Mouse (Mus musculus) megakaryocyte, embryonic 14.5 days (primary cell): ENCODE data around the gene Nrap. TPM values are rescaled to one million over a fixed set of nuclear protein-coding genes. Genes with fewer than 3 reads are reported as not detected.

Experiments
- H3K27me3 ChIP-seq: replicated peaks from 2 replicates; pipeline ENCODE3; 2012; ENCODE audit warnings: inconsistent platforms
- H3K36me3 ChIP-seq: replicated peaks from 2 replicates; pipeline ENCODE3; 2012; ENCODE audit warnings: low read length, inconsistent platforms, mixed read lengths
- H3K4me1 ChIP-seq: 2 replicates; pipeline ENCODE4 v1.6.1; 2012; ENCODE audit warnings: inconsistent platforms
- H3K4me3 ChIP-seq: replicated peaks from 2 replicates; pipeline ENCODE3; 2012; ENCODE audit warnings: moderate library complexity, mild to moderate bottlenecking, inconsistent platforms
- H3K9me3 ChIP-seq: 2 replicates; pipeline ENCODE4 v1.6.1; 2012; ENCODE audit warnings: inconsistent platforms
- FLI1 ChIP-seq: IDR thresholded peaks from 2 replicates; pipeline ENCODE4 v1.6.1; 2012; ENCODE audit warnings: low read length, inconsistent platforms, mixed read lengths
- GATA1 ChIP-seq: IDR thresholded peaks from 3 replicates; pipeline ENCODE4 v1.6.1; 2012; ENCODE audit warnings: mixed read lengths, low read length, inconsistent platforms, borderline replicate concordance
- polyA plus RNA-seq: library from polyadenylated mRNA; stranded (reverse); fragments of >175 nt; gene quantifications from 2 replicates; pipeline ENCODE4 v1.2.3, GENCODE M21; 2012; ENCODE audit warnings: low replicate concordance; ENCODE audit not compliant: insufficient read depth

Nrap gene
- polyA plus RNA-seq, 1 experiment, result not detected

- Histone ChIP-seq H3K9me3 (no peaks in the 10 kb centered on the region), H3K36me3 (no peaks in the 10 kb centered on the region), H3K4me3 (no peak overlapping the region), H3K27me3 (peaks cover 15% of the 10 kb centered on the region), H3K4me1 (peaks cover 7% of the 10 kb centered on the region; the same call in 1 of the 2 replicates)
- TF ChIP-seq FLI1 (no peak), GATA1 (no peak)
These were observed 97.9 kb downstream of the Nrap start for GRCm38 (mm10) chr19:56291898-56292297.

DNA sequence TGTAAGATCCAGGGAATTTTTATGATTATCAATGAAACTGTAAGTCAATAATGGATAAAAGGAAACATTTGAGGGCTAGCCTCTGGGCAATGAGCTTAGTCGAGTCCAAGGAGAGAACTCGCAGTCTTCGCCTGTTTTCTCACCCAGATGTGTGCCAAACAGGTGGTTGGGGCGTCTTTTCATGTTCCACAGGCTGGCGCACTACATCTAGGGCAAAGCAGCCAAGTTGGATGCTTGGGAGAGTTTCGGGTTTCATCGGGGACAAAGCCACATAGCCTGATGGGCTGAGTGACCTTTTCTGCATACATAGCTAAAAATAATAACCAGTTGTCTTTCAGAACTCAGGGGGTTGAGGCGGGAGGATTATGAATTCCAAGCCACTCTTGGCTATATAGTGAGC is 100.2 kb downstream of the Nrap start:
- Histone ChIP-seq H3K27me3 (peaks cover 13% of the 10 kb centered on the region), H3K4me1 (peaks cover 8% of the 10 kb centered on the region; the same call in 1 of the 2 replicates), H3K4me3 (no peak overlapping the region), H3K36me3 (no peaks in the 10 kb centered on the region), H3K9me3 (no peaks in the 10 kb centered on the region)
- TF ChIP-seq FLI1, result no peak
- TF ChIP-seq GATA1, result no peak

DNA sequence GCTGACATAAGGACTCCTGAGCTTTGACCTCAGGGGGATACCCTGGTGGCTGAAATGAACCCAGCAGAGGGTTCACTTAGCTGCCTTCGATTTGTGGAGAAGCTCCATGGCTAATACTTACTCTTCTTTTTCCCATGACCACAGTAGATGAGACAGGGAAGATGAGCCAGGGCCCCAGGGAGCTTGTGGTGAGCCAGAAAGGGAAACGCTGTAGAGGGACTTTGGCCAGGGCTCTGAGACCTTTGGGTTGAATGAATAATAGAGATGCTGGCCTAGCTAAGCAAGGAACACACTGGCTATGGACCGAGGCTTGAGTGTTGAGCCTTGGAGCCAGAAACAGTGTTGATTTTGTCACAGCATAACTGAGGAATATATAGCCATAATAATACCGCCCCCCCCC is 101.4 kb downstream of the Nrap start:
- Histone ChIP-seq H3K4me3 (no peak overlapping the region), H3K4me1 (0 out of 2 replicates have a peak, but pooled peaks cover 3% of the 10 kb centered on the region)

DNA sequence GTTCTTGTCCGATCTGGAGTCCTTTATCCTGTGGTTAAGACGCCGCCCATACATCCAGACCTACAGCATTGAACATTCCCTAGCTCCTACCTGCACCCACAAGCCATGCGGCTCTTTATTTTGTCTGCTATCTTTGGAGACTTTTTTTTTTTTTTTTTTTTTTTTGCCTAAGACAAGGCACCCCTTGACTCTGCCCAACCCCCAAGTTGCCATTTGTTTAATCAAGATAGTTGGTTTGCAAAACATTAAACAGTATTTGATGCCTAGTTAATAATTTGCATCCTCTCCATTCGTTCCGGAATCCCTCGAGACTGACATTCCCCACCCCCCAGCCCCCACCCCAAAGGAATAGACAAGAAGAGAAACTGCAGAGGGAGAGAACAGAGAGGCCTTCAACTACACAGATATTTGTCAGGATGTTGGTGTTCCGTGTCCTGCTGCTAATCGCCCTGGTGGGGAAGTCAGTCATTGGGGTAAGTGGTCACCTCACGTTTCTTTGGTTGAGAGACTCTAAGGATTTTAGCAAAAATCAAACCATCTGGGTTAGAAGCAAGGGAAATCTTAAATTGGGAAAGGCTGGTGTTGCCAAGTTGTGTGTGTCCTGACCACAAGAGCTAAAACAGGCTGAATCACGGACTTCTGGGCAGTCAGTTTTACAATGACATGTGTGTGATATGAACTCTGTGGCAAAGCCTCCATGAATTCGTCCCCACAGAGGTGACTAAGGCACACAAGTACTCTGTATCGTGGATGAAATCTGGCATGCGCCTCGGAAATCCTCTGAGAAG is 102.1 kb downstream of the Nrap start:
- TF ChIP-seq FLI1 (no peak), GATA1 (no peak)
- H3K4me3 ChIP-seq, result no peak overlapping the region
- 0 out of 2 replicates have a peak, but pooled peaks cover 3% of the 10 kb centered on the region for H3K4me1 ChIP-seq
- no peaks in the 10 kb centered on the region for H3K36me3 ChIP-seq
- H3K27me3 ChIP-seq, result peaks cover 12% of the 10 kb centered on the region
- peaks cover 4% of the 10 kb centered on the region; the same call in 1 of the 2 replicates for H3K9me3 ChIP-seq

More for the DNA sequence above, 101.4 kb downstream of the Nrap start:
- peaks cover 10% of the 10 kb centered on the region for H3K27me3 ChIP-seq
- no peaks in the 10 kb centered on the region; the same call in 1 of the 2 replicates for H3K9me3 ChIP-seq
- TF ChIP-seq GATA1 (no peak), FLI1 (no peak)
- H3K36me3 ChIP-seq, result no peaks in the 10 kb centered on the region

DNA sequence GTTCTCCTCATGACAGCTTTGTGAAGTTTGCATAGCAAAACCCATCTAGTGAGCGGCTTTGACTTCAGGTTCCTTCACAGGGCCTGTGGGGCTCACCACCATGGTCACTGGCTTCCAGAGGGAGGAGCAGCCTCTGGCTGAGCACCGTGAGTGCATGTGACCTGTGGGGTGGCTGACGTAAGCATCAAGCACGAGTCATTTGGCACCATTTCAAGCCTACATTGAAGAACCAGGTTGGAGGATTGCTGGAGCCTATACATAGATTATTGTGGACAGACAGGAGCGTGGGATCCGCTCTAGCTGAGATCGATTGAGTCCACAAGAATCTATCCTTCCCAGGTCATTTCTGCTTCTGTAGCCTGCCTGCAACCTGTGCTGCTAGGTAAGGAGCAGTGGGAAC is 103.0 kb downstream of the Nrap start, which contains the start of gene Habp2:
Habp2 (plus strand) TSS at position 272 of the 400 bp plus-strand sequence.
- H3K27me3 ChIP-seq, result peaks cover 12% of the 10 kb centered on the region
- no peak within 1 kb of the TSS for H3K4me3 ChIP-seq
- 0 out of 2 replicates have a peak, but pooled peaks cover 3% of the 10 kb centered on the region for H3K4me1 ChIP-seq
- no peak for TF ChIP-seq FLI1
- no peak for TF ChIP-seq GATA1
- H3K9me3 ChIP-seq, result peaks cover 4% of the 10 kb centered on the region; the same call in 1 of the 2 replicates
- no peaks in the 10 kb centered on the region for H3K36me3 ChIP-seq

DNA sequence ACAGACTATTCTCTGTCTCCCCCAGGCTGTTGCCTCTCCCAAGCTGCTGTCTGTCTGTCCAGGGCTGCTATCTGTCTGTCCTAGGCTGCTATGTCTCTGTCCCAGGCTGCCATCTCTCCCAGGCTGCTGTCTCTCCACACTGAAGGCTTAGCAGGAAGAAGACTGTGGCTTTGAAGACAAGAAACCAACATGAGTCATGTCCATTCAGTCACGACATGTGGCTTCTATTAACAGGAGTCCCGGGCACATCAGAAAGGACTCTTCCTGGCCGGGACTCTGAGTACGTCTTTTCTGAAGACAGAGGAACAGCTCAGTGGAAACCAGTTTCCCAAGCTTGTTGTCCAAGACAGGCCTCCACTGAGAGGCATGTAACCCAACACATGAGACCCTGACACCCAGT is 104.6 kb downstream of the Nrap start:
- H3K9me3 ChIP-seq, result peaks cover 4% of the 10 kb centered on the region; the same call in 1 of the 2 replicates
- H3K4me1 ChIP-seq, result 0 out of 2 replicates have a peak, but pooled peaks cover 3% of the 10 kb centered on the region
- no peak overlapping the region for H3K4me3 ChIP-seq
- H3K27me3 ChIP-seq, result peaks cover 14% of the 10 kb centered on the region
- TF ChIP-seq GATA1, result no peak
- no peak for TF ChIP-seq FLI1
- H3K36me3 ChIP-seq, result no peaks in the 10 kb centered on the region

DNA sequence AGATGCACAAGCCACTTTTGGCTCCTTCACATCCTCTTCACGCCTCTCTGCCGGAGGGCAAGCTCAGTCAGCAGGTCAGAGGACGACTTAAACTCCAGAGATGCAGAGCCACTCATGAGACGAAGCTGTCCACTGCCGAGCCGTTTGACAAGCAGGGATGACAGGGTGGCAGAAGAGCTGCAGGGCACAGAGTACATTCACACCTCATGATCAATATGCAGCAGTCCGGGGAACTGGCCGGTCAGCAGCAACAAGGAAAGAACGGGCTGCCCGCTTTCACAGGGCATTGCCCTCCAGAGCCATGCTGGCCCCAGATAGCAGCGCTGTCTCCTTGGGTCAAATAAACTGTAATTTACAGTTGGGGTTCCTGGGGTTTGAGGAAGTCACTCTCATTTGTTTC is 111.5 kb downstream of the Nrap start:
- H3K4me3 ChIP-seq, result no peak overlapping the region

DNA sequence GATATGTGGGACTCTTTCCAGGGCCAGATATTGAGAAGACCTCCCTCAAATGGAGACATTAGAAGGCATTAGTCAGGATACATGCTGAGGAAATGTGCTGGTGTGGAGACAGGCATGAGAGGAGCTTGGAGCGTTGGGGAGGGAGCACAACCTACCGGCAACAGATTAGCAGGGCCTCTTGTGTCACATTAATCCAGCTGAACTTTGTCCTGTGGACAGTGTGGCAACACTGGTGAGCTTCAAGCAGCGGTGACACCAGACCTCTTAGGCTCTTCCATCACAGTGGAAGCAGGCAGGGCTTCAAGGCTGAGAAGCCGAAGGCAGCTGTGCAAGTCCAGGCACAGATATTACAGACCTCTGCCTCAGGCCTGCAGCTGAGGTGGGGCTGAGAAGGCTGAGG is 111.9 kb downstream of the Nrap start:
- H3K4me1 ChIP-seq, result no peaks in the 10 kb centered on the region
- no peaks in the 10 kb centered on the region for H3K9me3 ChIP-seq
- peaks cover 27% of the 10 kb centered on the region for H3K27me3 ChIP-seq
- TF ChIP-seq GATA1, result no peak
- TF ChIP-seq FLI1, result no peak
- no peak overlapping the region for H3K4me3 ChIP-seq
- H3K36me3 ChIP-seq, result no peaks in the 10 kb centered on the region

More for the DNA sequence above, 111.5 kb downstream of the Nrap start:
- H3K36me3 ChIP-seq, result no peaks in the 10 kb centered on the region
- H3K9me3 ChIP-seq, result peaks cover 4% of the 10 kb centered on the region; the same call in 1 of the 2 replicates
- TF ChIP-seq GATA1, result no peak
- no peak for TF ChIP-seq FLI1
- no peaks in the 10 kb centered on the region for H3K4me1 ChIP-seq
- peaks cover 29% of the 10 kb centered on the region for H3K27me3 ChIP-seq

DNA sequence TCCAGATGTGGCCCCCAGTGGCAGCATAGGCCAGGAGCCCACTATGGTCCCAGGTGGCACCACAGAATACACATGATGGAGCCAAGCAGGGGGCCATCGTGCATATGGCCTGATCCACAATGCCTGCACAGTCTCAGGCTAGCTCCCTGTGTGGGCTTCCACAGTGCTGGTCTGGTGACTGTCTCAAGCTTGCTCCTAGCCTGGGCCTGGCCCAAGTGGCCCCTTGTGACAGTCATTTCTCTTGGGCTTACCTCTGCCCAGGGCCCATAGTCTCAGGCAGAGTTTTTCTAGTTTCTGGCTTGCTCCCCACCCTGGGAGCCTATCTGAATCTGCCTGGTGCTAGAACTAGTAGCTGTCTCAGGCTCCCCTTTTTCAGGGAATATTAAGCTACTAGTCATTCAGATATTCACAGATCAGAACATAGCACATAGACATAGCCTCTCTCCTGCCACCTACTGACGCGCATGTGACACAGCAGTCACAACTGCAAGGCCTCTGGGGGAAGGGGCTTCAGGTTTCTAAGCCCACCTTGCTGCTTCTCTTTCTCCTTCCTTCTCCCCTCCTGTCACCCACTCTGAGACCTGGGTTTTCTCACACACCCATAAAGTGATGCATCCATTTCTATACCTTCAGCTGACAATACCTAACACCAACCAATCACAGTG is 112.6 kb downstream of the Nrap start:
- TF ChIP-seq FLI1 (no peak), GATA1 (no peak)
- no peak overlapping the region for H3K4me3 ChIP-seq
- H3K4me1 ChIP-seq, result no peaks in the 10 kb centered on the region
- no peaks in the 10 kb centered on the region for H3K36me3 ChIP-seq
- no peaks in the 10 kb centered on the region for H3K9me3 ChIP-seq
- peaks cover 25% of the 10 kb centered on the region for H3K27me3 ChIP-seq

DNA sequence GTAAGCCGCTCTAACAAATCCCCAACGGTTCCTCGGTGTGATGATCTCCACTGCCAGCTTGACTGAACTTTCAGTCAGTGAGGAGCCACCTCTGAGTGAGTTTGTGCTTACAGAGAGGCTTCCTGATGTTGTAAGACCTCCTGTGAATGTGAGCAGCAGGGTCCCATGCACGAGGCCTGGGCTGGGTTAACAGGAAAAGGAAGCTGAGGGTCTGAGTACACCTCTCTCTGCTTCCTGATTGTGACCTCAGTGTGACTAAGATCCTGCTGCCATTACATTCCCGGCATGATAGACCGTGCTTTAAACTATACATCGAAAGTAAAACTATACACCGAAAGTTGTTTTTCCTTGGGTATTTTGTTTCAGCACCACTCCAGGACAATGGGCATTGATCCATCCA is 117.8 kb downstream of the Nrap start:
- Histone ChIP-seq H3K27me3 (peaks cover 22% of the 10 kb centered on the region), H3K4me1 (no peaks in the 10 kb centered on the region), H3K4me3 (no peak overlapping the region), H3K9me3 (no peaks in the 10 kb centered on the region), H3K36me3 (no peaks in the 10 kb centered on the region)
- TF ChIP-seq GATA1, result no peak
- TF ChIP-seq FLI1, result no peak

Other genes starting within 250 kb of the Nrap start
- gene Habp2, start 102.9 kb downstream of the Nrap start, polyA plus RNA-seq, result not detected in 2 replicates
- 2.5 and 2.6 TPM in 2 replicates for gene Casp7, start 7.1 kb upstream of the Nrap start, polyA plus RNA-seq
- gene Plekhs1, start 71.6 kb upstream of the Nrap start, polyA plus RNA-seq, result not detected in 2 replicates
- 0.75 TPM in 1 of 2 replicates, not detected in the other for gene Dclre1a, start 158.2 kb upstream of the Nrap start, polyA plus RNA-seq
- gene Nhlrc2, start 158.2 kb upstream of the Nrap start, polyA plus RNA-seq, result 2.2 and 4.6 TPM in 2 replicates